Mouse (Mus musculus) embryo, embryonic 11 days (tissue): ENCODE measurements around the gene Etv5.

Source experiments
- DNase-seq: peaks from one replicate; pipeline ENCODE4 v3.0.0-alpha.2; 2015

The Etv5 gene

DNA sequence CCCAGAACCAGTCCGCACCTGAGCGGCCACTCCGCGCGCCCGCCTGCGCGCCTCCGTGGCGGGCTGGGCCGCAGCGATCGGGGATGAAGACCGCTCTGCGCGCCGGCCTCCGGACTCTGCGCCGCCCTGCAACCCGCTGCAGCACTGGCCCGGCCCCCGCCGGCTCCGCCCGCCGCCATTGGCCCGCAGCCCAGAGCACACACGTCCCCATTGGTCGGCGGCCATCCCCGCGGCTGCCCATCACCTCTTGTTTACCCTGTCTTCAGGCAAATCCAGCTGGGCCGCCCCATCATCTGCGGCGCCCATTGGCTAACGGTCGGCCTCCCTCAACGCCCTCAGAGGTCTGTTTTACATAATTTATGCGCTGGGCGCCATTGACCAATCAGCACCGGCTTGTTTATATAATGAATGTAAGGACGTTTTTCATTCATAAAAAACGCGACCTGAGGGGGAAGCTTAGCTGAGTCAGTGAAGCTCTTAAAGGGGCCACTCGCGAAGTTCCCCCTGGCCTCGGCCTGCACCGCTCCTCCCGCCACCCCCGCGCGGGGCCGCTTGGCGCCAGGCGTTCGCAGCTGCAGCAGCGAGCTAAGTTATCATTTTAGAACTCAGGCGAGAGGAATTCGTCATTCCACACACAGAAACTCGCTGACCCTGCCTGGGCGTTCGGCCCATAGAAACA is at the start of gene Etv5:
TSS of gene Etv5 (minus strand) at position 221 of the 679 bp plus-strand sequence.
- DNase-seq, result peak; percentile 99

DNA sequence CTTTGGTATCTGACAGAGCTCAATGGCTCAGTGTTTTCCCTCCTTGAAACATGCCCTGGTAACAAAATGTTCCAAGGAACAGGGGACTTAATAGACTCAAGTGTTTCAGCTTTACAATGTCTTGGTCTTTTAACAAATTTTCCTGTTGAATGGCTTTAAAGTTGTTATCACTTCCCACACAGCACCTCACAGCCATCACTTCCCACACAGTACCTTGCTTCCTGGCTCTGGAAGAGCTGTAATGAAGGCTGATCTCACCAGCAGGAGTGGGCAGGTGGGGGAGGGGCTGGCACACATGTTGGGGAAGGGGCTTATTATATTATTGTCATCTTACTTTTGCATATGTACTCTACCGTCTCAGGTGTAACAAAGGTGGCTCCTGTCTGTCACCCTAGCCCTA is 44.4 kb upstream of the Etv5 start:
- DNase-seq, result no peak

DNA sequence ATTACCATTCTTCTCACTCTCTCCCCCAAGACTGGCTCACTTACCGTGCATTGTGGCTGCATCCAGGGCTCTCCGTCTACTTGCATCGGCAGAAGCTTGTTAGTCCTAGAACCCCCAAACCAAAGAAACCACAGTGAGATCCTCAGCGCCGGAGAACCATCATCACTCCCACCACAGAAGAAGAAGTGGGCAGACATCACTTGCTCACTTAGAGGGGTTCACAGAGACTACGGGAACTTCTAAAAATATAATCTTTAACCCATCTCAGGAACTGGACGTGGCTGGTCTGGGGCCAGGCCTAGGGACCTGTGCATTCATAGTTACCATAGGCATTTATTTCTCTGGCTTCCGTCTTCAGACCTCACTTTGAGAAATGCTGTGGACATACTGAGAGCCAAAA is 39.8 kb upstream of the Etv5 start:
- no peak for DNase-seq

DNA sequence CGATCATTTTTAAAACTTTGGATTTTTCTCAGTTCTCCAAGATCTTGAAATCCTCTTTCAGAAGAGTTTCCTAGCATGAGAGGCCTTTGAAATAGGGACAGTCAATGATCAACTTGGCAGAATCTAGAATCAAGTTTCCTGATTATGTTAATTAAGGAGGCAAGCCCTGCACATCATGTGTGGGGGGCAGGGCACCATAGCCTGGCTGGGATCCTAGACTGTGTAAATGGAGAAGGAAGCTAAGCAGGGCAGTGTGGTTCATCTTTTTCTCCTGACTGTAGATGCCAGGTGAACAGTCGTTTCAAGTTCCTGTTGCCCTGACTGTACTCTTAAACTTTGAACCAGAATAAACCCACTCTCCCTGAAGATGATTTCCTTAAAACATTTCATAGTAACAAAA is 32.2 kb upstream of the Etv5 start:
- no peak for DNase-seq

DNA sequence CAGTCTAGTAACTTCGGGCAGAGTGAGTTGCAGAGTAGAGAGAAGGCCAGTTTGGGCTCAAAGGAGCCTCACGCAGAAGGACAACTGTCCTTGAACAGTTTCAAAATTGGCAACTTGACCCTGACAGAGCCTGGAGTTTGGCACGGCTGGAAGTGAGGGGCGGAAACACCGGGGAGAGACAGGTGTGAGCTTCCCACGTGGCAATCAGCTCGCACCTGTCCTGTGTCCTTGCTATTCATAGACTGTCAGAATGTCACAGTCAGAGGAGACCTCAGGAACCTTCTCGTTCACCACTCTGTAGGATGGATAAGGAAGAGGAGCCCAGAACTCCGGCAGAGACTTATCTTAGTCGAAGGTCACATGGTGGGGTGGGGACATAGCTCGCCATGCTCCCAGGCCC is 29.9 kb upstream of the Etv5 start:
- no peak for DNase-seq

DNA sequence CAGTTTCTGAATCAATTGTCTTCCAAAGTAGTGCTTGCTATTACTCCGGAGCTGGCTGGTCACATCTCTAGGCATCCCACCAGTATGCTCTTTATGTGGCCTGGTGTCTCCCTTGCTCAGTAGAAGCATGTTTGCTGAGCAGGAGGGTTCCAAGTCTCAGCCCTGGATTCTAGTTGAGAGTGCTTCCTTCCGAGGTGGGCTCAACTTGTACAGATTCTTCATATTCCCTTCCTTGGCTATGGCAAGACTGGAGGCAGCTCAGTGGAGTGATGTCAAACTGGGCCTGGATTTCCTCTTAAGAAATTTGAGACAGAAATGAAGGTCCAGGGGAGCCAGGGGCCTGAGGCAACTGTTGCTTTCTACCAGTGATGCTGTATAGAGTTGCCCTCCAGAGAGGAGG is 27.6 kb upstream of the Etv5 start:
- DNase-seq, result no peak

DNA sequence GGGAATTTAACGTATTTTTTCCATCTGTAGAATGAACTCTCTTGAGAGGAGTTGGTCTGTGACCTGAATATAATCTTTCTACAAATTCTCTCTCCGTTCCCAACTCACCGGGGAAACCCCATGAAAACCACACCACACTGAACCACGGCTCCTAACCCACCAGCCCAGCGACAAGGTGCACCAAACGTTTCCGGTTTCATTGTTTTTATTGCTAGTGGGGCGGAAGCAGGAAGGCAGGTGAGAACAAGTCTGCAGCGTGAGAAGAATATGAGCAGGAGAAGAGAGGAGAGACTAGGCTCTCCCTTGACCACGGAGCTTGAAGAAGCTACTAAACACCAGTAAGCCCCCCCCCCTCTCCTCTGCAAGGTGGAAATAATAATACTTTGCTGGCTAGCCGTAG is 26.9 kb upstream of the Etv5 start:
- DNase-seq, result no peak

DNA sequence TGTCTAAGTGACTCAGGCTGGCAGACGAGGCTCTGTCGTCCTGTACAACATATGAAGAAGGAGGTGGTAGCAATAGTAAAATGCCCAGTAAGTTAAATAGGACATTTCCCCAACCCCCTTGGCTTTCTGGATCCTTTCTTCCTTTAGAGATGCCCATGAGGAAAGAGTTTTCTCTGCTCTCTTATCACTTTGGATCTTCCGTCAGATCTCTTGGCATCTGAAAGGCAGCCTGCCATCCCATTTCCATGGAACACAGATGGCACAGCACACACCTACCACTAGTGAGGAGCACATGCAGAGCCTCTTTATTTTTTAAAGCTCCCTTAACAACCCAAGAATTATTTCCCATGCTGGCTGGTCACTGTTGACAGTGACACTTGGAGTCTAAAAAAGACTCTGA is 22.7 kb upstream of the Etv5 start:
- no peak for DNase-seq

DNA sequence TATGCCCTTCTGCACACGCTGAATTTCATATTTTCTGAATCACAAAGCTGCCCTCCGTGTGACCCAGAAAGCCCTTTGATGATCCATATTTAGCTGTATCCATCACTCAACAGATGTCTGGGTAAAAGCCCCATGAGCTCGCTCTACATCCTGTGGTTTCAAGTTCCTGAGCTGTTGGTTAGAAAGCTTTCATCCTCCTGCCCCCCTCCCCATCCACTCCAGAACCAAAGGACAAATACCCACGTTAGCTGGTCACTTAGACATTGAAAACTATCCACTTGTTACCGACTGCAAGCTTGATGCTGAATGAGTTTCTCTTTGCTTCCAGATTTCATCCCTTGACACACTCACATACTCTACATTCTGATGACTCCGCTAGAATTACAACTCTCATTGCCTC is 22.2 kb upstream of the Etv5 start:
- DNase-seq, result no peak

DNA sequence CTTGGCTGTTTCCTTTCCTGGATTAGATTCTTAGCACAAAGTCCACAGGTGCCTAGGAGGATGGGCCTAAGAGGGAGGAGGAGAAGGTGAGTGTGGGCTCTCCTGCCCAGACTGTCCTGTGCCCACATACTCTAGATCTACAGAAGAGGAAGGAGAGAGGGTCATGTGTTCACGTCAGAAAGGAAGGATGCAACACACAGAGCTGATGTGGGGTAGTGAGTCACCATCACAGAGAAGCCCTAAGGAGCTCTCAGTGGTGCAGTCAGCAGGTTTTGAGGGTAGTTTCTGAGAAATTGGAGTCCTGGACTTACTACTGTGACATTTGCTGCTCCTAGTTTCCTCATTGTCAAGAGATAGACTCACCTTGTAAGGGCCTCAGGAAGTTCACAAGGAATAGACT is 21.4 kb upstream of the Etv5 start:
- no peak for DNase-seq

DNA sequence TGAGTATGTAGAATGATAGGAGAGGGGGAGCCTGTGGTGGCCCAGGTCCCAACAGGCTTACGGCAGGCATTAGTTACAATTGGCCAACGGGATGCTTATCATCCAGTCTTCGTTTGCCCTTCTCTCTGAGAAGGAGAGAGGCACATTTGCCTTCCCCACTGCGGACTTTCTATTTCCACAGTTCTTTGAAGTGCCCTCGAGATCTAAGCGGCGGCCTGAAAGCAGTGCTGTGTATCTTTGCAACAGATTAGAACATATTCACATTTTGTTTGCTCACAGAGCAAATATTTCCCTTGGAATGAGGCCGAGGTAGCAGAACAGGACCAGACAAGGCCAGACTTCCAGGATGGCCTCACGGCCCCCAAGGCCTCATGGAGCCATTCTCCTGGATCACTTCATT is 12.6 kb upstream of the Etv5 start:
- DNase-seq, result no peak

DNA sequence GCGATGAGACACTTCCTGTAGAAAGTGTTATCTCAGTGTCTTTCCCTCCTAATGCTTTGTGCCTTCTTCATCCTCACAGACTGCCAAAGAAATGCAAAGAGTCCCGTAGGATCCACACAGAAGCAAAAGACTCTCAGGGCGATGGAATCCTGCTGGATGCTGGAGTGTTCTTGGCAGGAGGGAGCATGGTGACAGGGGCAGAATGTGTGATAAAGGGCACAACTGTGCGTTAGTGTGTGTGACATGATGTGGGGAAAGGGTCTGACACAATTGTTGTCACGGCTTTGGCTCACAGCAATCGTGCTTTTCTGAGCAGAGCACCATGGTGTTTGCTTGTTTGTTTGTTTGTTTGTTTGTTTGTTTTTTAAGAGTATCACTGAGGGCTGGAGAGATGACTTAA is 8.6 kb upstream of the Etv5 start:
- DNase-seq, result no peak

DNA sequence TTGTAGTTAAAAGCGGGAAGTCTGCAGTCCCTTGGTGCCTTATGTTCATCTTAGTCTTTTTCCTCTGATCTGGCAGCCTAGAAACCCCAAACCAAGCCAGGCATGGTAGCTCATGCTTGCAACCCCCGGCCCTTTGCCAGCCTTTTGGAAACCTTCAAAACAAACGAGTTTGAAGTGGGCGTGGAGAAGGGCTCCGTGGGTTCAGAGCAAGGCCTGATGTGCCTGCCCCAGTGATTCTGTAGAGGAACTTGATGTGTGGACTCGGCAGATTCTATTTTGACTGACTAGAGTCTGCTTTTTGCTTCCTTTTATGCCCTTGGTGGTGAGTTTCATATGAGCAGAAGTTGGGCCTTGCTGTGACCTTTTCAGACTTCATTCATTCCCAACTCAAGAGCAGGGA is 5.3 kb upstream of the Etv5 start:
- no peak for DNase-seq

DNA sequence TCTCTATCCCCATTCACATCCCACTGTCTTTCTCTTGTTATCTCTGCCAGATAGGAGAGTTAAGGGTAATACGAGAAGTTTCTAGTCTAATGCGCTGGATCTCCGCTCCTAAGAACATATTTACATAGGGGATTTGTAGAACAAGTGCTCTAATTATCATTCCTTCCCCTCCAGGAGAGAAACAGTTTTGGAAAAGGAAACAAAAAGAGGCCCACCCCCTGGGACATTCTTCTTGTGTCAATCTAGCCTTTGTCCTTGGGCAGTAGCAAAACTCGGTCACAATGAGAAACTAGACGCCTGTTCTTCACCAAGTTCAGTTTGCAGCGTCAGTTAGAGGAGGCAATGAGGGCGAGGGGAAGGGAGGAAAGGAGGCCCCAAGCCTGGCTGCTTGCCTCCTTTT is 2.7 kb upstream of the Etv5 start:
- DNase-seq, result no peak

DNA sequence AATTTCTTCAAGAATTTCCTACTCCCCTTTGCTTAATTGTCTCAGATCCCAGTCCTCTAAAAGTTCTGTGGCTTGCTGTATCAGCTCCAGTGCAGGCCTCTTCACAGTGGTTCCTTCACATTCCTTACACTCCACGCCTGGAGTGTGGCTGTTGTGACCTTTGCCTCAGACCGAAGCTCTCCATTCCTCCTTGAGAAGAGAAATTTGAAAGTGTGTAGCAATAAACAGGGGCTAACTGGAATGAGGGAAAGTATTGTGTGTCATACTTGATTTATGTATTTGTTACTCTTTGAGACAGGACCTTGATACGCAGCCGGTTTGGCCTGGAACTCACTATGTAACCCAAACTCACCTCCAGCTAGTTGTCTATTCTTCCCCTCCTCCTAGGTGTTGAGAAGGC is 1.8 kb upstream of the Etv5 start:
- DNase-seq, result no peak

DNA sequence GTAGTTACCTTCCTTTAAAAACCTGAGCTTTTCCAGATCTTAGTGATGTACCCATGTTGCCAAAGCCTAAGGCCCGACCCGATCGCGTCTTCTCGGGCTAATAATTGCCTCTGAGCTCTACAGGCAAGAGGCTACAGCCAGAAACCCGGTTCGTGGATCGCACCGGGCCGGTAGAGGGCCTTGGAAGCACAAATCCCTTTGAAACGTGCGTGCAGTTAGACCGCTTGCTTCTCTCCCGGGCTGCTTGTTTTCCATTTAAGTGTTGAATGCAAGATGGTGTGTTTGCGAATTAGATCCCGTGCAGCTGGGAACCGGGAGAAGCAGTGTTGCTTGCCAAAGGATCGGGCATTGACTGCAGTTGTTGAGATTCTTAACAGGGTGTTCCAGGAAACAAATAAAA is 750 bp upstream of the Etv5 start:
- DNase-seq, result peak; percentile 71

DNA sequence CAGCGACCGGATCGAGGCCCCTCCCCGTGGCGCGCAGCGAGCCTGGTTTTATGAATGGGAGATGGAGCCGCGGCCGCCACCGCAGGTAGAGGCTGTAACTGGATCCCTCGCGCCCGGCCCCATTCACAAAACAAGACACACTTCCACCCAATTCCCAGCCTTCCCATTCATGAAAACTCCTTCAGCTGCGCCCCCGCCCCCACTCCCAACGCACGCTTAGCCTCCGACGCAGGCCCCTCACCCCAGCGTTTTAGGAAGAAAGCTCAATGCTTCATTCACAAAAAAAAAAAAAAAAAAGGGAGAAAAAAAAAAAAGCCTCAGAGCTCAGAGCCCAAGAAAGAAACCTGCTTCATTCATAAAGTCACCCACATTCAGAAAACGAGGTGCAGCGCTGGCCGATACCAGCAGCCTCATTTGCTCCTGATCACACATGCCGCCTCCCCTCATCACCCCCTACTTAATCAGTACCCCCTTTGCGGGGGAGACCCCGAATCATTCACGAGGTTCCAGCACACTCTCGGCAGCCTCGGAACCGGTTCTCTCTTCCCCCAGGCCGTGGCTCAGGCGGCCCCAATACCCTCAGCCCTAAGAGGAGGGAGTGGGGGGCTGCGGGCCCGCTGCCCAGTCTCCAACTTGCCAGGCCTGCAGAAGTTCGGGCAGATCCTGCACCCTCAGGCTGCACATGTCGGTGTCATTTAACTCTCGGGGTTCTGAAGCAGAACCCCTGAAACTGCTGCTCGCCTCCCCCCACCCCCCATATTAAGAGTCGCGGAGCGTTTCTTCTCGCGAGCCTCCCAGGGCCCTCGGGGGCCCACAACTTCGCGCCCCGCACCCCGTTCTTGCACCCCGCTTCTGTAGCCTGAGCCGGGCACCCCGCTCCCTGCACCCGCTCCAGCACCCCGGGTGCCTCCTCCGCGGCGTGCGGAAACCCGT is 812 bp downstream of the Etv5 start:
- peak; percentile 94 for DNase-seq

DNA sequence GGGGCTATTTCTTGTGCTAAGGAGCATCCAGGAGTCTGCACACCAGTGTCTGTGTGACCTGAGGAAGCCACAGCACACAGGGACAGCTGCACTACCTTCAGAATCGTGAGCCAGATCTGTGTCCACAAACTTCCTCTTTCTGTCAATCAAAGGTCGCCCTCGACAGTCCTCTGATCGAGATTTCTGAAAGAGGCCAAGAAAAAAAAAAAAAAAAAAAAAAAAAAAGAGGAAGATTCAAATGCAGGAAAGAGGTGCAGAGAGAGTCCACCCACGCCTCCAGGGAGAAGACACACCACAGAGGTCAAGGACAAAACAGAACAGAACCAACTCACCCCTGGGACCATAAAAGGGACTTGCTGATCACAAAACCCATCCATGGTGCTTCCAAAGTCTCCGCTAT is 3.4 kb downstream of the Etv5 start:
- DNase-seq, result no peak

DNA sequence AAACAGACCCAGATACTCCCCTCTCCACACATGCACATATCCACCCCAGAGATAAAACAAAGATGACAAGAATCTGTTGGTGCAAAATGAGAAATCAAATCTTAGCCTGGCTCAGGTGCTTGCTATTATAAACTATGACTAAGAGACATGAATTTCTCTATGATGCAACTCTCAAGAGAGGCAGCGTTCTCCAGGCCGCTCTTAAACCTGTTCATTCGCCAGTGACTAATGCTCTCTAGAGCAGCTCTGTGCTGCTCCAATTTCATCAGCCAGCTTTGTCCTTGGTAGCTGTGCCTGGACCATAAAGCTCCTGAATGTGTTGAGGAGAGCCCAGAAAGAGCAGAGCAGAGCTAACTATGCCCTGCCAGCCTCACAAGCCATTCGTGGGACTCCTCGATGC is 5.0 kb downstream of the Etv5 start:
- DNase-seq, result no peak

DNA sequence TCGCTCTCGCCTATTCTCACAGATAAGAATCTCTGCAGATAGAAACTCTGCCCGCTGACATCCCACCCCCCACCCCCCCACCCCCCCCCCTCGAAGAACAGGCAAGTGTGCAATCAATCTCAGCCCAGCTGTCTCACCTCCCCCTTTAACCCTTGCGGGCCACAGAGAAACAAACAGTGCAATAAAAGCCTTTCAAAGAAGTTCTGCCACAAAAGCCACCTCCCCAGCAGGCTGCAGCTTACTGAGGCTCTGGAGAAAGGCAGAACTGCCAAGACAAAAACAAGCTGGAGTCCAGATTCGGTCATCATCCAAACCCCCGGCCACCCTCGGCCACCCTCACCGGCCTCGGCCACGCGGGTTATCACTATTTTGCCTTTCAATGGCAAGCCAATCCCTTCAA is 5.6 kb downstream of the Etv5 start:
- peak; percentile 43 for DNase-seq

DNA sequence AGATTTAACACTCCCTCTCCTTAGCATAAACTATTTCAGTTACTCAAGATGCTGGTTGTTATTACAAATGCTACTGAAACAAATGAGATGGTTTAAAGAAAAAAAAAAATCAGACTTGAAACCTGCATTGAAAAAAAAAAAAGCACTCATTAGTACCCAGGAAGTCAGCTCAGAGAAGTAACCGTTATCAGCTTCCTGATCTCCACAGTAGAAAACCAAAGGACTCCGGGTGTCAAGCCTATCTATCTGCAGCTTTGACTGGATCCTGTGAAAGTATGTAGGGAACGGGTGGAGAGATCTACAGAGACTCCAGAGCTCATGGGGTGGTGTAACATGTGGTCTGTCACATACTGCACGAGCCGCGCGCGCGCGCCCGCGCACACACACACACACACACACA is 7.7 kb downstream of the Etv5 start:
- no peak for DNase-seq

DNA sequence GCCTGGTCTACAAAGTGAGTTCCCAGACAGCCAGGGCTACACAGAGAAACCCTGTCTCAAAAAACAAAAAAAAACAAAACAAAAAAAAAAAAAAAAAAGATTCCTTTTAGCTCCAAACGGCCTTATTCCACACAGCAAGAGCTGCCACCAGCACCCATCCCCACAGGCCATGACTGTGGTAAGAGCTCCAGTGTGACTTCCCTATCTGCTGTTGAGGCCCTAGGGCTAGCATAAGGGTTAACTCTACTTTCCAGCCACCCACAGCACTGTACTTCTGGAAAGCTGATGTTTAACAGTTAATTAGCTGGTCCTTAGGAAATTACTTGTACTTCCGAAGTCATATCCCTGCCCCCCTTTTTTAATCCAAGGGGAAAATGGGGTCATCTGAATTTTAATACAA is 8.2 kb downstream of the Etv5 start:
- DNase-seq, result no peak

DNA sequence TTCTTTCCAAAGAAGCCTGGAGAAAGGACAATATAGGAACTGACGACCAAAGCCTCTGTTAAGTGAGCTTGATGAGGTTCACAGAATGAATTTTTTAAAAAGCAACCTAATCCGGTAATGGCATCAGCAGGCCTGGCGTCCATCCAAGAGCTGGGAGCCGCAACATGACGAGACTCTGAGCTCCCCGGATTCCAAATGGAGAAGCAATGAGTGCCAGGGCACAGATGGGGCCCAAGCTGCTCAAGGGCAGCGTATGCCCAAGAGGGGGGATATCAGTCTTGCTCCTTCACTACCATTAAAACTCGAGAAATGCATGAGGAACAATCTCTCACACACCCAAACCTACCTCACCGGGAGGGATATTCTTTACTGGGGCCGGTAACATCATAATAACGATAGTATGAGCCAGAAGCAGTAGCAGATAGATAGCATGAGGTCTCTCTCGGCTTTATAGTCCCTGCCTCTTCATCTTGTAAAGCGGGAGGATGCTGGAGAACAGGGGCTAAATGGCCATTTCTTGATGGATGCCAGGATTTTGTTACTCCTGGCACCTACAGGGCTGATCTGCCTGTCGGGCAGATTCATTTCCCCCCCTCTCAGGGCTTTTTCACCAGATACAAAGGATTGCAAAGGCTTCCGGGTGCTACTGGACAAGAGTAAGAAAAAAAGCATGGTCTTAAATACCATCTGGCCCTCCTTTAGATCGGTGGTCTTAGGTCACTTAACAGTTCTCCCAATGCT is 9.1 kb downstream of the Etv5 start:
- DNase-seq, result no peak

DNA sequence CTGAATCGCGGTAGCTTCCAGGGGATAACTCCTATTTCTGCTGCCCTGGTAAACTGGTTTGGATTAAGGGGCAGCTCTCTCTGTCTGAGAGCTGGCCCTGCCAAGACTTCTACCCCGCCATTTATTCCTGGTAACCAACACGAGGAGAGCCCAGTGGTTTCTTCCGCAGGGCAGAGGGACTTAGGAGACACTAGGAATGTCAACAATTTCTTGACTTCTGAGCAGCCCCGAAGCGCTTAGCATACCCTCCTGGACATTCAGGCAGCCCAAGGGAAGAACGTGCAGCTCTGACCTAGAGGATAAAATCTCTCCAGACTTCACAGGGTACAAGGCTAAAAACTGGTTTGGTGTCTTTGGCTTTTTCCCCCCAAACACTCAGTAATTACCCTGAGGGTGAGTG is 10.1 kb downstream of the Etv5 start:
- peak; percentile 60 for DNase-seq
